In the genomic region with DNA sequence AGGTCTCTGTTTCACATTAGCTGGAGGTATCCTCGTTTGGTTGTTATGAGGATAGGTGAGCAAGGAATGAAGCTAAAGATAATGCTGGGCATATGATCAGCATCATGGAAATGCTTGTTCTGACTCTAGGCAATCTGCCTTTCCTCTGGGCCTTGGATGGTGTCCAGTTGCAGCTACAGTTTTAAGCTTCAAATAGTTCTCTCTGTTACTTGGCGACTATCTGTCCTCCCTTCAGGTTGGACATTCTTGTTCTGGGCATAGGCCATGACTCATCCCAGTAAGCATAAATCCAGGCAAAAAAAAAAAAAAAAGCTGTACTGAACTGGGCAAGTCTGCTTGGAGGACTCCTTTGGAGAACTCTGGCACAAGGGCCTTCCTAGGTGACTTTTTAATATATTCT, we compare ENCODE assay signal across 16 mouse cellular contexts.
DNase-seq lines count a peak whose midpoint lies in the region; ATAC-seq lines count a peak whose summit lies in the region.
"Had no signal": no experiment of that assay in that cellular context is flagged by ENCODE, and none has a peak within 500 bp of the region (broad histone marks: within the 10 kb centered on the region; RNA-seq: fewer than 3 reads in every experiment).

No protein-coding gene starts in this region.

- no peaks in the 10 kb centered on the region for H3K9me3 ChIP-seq in heart, embryonic 15.5 days (replicated peaks)
- H3K9me3 ChIP-seq: embryonic facial prominence, embryonic 12.5 days; kidney, embryonic 15.5 days; midbrain, embryonic 12.5 days had no signal

- no peak overlapping the region for H3K4me3 ChIP-seq in heart, embryonic 15.5 days
- H3K4me3 ChIP-seq: embryonic facial prominence, embryonic 12.5 days; kidney, embryonic 15.5 days; midbrain, embryonic 12.5 days had no signal

- 22% methylated on average over 2 of the region's 2 CpGs for whole genome bisulfite sequencing in heart, embryonic 15.5 days

- DNase-seq in right cerebral cortex, postnatal 10 days (ENCODE audit: low spot score in 2 of 2): peak; percentile 23 to 31
- no peak for DNase-seq in right cerebral cortex, postnatal 36 days (ENCODE audit: low spot score in 2 of 2)
- peak; percentile 13 for DNase-seq in adrenal gland, postnatal 14 days
- DNase-seq in cerebellum, postnatal 36 days: no peak
- no peak for DNase-seq in kidney, postnatal 14 days
- DNase-seq: cerebellum, adult 11 months; gastrocnemius, postnatal 14 days; liver, postnatal 0 days; lung, postnatal 4 days had no signal

- H3K27ac ChIP-seq in heart, embryonic 15.5 days: peak overlapping the region; percentile 68
- H3K27ac ChIP-seq: embryonic facial prominence, embryonic 12.5 days; kidney, embryonic 15.5 days; midbrain, embryonic 12.5 days had no signal

- no peak overlapping the region for H3K4me2 ChIP-seq in heart, embryonic 15.5 days
- H3K4me2 ChIP-seq: embryonic facial prominence, embryonic 12.5 days; kidney, embryonic 15.5 days; midbrain, embryonic 12.5 days had no signal

- no peaks in the 10 kb centered on the region for H3K36me3 ChIP-seq in heart, embryonic 15.5 days
- H3K36me3 ChIP-seq: embryonic facial prominence, embryonic 12.5 days; kidney, embryonic 15.5 days; midbrain, embryonic 12.5 days had no signal

- peaks cover 11% of the 10 kb centered on the region for H3K4me1 ChIP-seq in heart, embryonic 15.5 days (replicated peaks)
- H3K4me1 ChIP-seq: embryonic facial prominence, embryonic 12.5 days; kidney, embryonic 15.5 days had no signal

- H3K9ac ChIP-seq in heart, embryonic 15.5 days: no peak overlapping the region
- H3K9ac ChIP-seq: embryonic facial prominence, embryonic 12.5 days; kidney, embryonic 15.5 days; liver, postnatal 0 days; midbrain, embryonic 12.5 days had no signal

- no peaks in the 10 kb centered on the region for H3K27me3 ChIP-seq in heart, embryonic 15.5 days
- H3K27me3 ChIP-seq: CH12.LX; embryonic facial prominence, embryonic 12.5 days; kidney, embryonic 15.5 days; midbrain, embryonic 12.5 days had no signal

- peak; percentile 75 for ATAC-seq in heart, embryonic 15.5 days (replicated peaks; ENCODE audit: insufficient number of reproducible peaks, insufficient read depth, low FRiP score, low read depth)
- ATAC-seq in monocyte, adult 5-6 weeks (replicated peaks; ENCODE audit: insufficient number of reproducible peaks, low FRiP score, low TSS enrichment, poor library complexity, severe bottlenecking): no peak
- ATAC-seq: inflammation-experienced regulatory T-cells, adult 6 months; liver, postnatal 0 days had no signal

Comparison
In these comparisons a context has a peak if more than half of its experiments do, and no peak if none do; other contexts are left out.
1. DNase-seq: peak in right cerebral cortex, postnatal 10 days (2 of 2) and adrenal gland, postnatal 14 days (single experiment); none in right cerebral cortex, postnatal 36 days (0 of 2), cerebellum, postnatal 36 days (0 of 2) and kidney, postnatal 14 days (single experiment).